Comparison of ENCODE assay signal across 8 mouse cellular contexts in genomic region chr17:47922116-47922515, GRCm38 (mm10). TPM values are rescaled to one million over a fixed set of nuclear protein-coding genes. Genes with fewer than 3 reads are reported as not detected.
DNase-seq lines count a peak whose midpoint lies in the region; ATAC-seq and TF ChIP-seq lines count a peak whose summit lies in the region.

No protein-coding gene starts in this region.

- no peaks in the 10 kb centered on the region for H3K9me3 ChIP-seq in limb, embryonic 12.5 days
- no peaks in the 10 kb centered on the region for H3K9me3 ChIP-seq in stomach, embryonic 16.5 days (replicated peaks; ENCODE audit: control insufficient read depth, low read length)

- no peak for TF ChIP-seq POLR2A in embryonic fibroblast, embryonic 13.5 days (IDR thresholded peaks at IDR 0.05; ENCODE audit: low read depth, low read length)

- H3K4me3 ChIP-seq in layer of hippocampus, adult 2 months = peak overlapping the region; percentile 37
- peak overlapping the region; percentile 70 for H3K4me3 ChIP-seq in embryonic fibroblast, embryonic 13.5 days (ENCODE audit: insufficient read depth, low read length)
- H3K4me3 ChIP-seq in limb, embryonic 12.5 days (replicated peaks) = peak overlapping the region; percentile 99
- peak overlapping the region; percentile 98 for H3K4me3 ChIP-seq in stomach, embryonic 16.5 days (replicated peaks; ENCODE audit: low read length)

- peaks cover 22% of the 10 kb centered on the region for H3K27me3 ChIP-seq in limb, embryonic 12.5 days
- no peaks in the 10 kb centered on the region for H3K27me3 ChIP-seq in stomach, embryonic 16.5 days (ENCODE audit: control insufficient read depth, insufficient read depth, low read length)

- no peak for DNase-seq in layer of hippocampus, adult 2 months (ENCODE audit: low spot score in 2 of 2)
- no peak for DNase-seq in layer of hippocampus, postnatal 36 days
- no peak for DNase-seq in right cerebral cortex, postnatal 4 days
- DNase-seq in spleen, postnatal 4 days (ENCODE audit: low spot score in 2 of 2) = no peak
- DNase-seq in Muller cell, postnatal 12 days (ENCODE audit: inconsistent ontology term) = no peak

- peak overlapping the region; percentile 89 for H3K4me2 ChIP-seq in limb, embryonic 12.5 days
- peak overlapping the region; percentile 84 for H3K4me2 ChIP-seq in stomach, embryonic 16.5 days (ENCODE audit: low read depth, low read length)

- no peak for ATAC-seq in limb, embryonic 12.5 days (ENCODE audit: insufficient number of reproducible peaks, insufficient read depth, low FRiP score, low TSS enrichment, low read depth)
- no peak for ATAC-seq in stomach, embryonic 16.5 days (ENCODE audit: insufficient read depth, low FRiP score)

- no peak for TF ChIP-seq CTCF in layer of hippocampus, adult 2 months (conservative IDR thresholded peaks at IDR 0.05)
- no peak for TF ChIP-seq CTCF in embryonic fibroblast, embryonic 13.5 days (IDR thresholded peaks at IDR 0.05; ENCODE audit: borderline replicate concordance, insufficient read depth, low read length)

- no peak overlapping the region for H3K27ac ChIP-seq in layer of hippocampus, adult 2 months
- H3K27ac ChIP-seq in embryonic fibroblast, embryonic 13.5 days (ENCODE audit: insufficient read depth, low read length) = no peak overlapping the region
- no peak overlapping the region for H3K27ac ChIP-seq in limb, embryonic 12.5 days
- peak overlapping the region; percentile 60 for H3K27ac ChIP-seq in stomach, embryonic 16.5 days (ENCODE audit: low read length)

- WGBS in limb, embryonic 12.5 days = 2% methylated on average over 21 of the region's 21 CpGs
- 5% methylated on average over 21 of the region's 21 CpGs for WGBS in stomach, embryonic 16.5 days

- H3K36me3 ChIP-seq in limb, embryonic 12.5 days = peaks cover 37% of the 10 kb centered on the region
- no peaks in the 10 kb centered on the region for H3K36me3 ChIP-seq in stomach, embryonic 16.5 days (ENCODE audit: control insufficient read depth, insufficient read depth, low read length)

- peak overlapping the region; percentile 98 for H3K9ac ChIP-seq in limb, embryonic 12.5 days (replicated peaks)
- peak overlapping the region; percentile 99 for H3K9ac ChIP-seq in stomach, embryonic 16.5 days (ENCODE audit: low read length)

- peaks cover 4% of the 10 kb centered on the region; the same call in 1 of the 2 replicates for H3K4me1 ChIP-seq in embryonic fibroblast, embryonic 13.5 days (ENCODE audit: control insufficient read depth, insufficient read depth, low read length)
- H3K4me1 ChIP-seq in limb, embryonic 12.5 days (replicated peaks) = peaks cover 56% of the 10 kb centered on the region
- peaks cover 44% of the 10 kb centered on the region for H3K4me1 ChIP-seq in stomach, embryonic 16.5 days (ENCODE audit: control insufficient read depth, insufficient read depth, low read length)

RNA-seq across cellular contexts. Expression of gene Foxp4, which starts 2.3 kb away (rescaled TPM):
- 10 to 100 TPM; 52.1 to 53.3 TPM for total RNA-seq in layer of hippocampus, adult 2 months (2021)
- total RNA-seq in layer of hippocampus, postnatal 36 days (2021) = 10 to 100 TPM; 44.0 to 45.7 TPM
- 27.2 and 29.5 TPM in 2 replicates for polyA plus RNA-seq in embryonic fibroblast, embryonic 13.5 days (2011; ENCODE audit: insufficient read length, low read depth, missing spikeins)
- polyA plus RNA-seq in limb, embryonic 12.5 days (2016; fragmentation: Nextera tagmentation; extraction: Ambion mirVana) = 35.1 and 41.5 TPM in 2 replicates
- polyA plus RNA-seq in stomach, embryonic 16.5 days (2015; fragmentation: Nextera tagmentation; extraction: Ambion mirVana) = 10.5 and 13.9 TPM in 2 replicates

Comparison
In these comparisons a context has a peak if more than half of its experiments do, and no peak if none do; other contexts are left out.
1. H3K4me3 ChIP-seq: peak in every context shown above with its lines; median percentile 99 in limb, embryonic 12.5 days; 98 in stomach, embryonic 16.5 days; 70 in embryonic fibroblast, embryonic 13.5 days; 37 in layer of hippocampus, adult 2 months.